Mouse (Mus musculus): ENCODE data around the gene Poglut1.

DNA sequence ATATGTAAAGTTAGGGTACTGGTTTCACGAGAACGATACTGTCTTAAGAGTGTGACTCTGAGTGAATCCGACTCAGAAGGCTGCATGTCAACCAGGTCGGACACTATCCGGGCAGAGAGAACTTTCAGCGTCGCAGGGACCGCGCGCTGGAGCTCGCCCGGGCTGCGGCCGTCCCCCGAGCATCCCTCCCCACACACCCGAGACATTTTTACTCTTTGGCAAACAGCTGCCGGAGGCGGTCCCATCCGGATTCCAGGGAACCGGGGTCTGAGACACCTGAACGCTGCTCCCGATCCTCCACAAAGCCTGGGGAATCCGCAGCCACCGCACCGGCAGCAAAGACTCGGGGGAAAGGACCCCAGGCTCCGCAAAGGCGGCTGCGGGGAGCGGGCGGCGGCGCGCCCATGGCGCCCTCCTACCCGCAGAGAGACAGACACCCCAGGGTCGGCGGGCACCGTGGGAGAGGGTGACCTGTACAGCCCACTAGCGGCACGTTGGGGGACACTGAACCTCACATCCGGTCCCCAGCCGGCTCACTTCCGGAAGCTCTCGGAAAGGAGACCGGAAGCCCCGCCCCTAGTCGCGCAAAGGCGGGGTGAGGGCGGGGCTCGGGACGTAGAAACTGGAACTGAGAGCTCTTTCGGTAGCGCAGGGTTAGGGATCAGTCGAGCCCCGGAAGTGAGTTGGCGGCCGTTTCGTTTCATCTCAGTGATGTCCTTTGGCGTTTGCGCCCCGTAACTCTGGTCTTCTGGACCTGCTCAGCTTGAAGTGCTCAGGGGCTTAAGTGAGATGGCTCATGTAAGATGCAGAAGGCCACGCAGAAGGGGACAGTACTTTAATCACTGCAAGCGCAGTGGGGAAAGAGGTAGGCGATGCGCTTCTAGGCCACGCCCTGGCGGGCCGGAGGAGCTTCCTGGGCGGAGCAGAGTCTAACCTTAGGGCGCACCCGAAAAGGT, 27.7 kb downstream of the Poglut1 start, which contains the start of gene Timmdc1:
- TF ChIP-seq CTCF (IDR thresholded peaks at IDR 0.05; ENCODE audit: low read depth, low read length): no peak
- TF ChIP-seq POLR2A (IDR thresholded peaks at IDR 0.05; ENCODE audit: borderline replicate concordance, low read depth, low read length): peak; percentile 59; the same call in 1 of the 2 replicates

Measured in bone marrow macrophage, adult 2 months (primary cell).